Mouse (Mus musculus): Measurements from ENCODE around the gene Rara.

Rara gene

DNA sequence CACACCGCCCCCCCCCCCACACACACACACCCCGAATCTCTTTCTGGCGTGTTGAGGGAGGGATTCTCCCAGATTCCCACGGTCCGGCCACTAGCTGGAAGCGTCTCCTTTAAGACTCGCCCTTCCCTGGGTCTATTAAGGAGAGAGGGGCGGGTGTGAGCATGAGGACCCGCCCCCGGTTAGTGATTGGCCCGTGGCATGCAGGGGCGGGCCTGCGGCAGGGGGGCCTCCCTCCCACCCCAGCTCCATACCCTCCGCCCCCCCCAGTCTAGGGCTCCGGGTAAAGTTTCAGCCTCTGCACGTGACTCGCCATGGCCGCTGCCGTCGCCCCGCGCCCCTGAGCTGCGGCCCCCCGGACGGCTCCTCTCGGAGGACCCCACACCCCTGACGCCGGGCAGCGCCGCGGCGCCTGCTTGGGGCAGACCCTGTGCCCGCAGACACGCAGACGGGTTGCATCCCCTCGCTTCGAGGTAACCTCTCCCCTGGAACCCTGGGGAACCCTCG is 9.8 kb downstream of the Rara start:
- DNase-seq (ENCODE audit: low read depth in 1 of 2, low spot score in 2 of 2) = peak in 1 of 2 experiments; percentile 74

DNA sequence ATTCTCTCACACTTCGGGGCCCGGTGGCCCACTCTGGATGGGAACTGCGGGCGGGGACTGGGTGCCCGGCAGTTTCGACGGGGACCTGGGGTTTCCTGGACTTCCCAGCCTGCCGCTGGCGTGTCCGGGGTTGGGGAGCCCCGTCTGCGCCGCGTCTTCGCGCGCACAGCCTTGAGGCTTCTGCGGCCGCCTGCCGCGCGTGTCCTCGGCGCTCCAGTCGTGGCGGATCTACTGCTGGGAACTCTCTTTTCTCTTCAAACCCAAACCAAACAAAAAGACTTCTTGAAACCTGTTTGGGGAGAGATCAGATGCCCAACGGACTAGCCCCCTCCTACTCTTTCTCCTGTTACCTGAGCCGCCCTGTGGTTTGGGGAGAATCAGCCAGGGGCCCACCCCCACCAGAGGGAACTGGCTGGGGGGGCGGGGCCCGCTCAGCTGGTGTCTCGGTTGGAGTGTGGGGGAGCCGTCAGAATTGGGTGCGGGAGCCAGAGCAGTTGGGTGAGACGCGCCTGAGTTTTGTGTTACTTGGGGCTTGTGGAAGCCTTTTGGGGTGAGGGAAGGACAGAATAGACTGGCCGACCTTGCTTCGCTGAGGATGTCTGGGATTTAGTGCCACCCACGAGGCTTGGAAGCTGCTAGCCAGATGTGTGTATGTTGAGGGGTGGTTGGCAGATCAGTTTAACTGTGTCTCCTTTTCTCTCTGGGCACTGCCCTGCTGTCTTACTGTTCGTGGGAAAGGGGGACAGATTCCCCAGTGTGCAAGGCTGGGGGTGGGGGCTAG is 10.5 kb downstream of the Rara start:
- DNase-seq (ENCODE audit: low read depth in 1 of 2, low spot score in 2 of 2) = no peak

DNA sequence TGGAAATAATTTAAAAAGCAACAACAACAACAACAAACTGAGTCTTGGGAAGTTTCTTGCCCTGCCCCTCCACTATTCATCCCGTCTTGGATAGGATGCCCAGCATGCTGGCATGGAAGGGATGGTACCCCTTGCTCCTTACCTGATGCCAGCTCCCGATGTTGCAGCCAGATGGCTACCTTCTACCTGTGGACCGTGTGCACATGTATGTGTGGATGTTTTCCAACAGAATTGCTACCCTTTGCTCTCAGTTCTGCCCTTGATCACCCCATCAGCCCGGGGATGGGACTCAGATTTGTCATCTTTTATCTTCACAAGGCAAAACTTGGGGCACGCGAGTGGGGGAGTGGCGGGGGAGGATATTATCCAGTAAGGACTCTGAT is 11.1 kb downstream of the Rara start:
- DNase-seq (ENCODE audit: low read depth in 1 of 2, low spot score in 2 of 2) = no peak

DNA sequence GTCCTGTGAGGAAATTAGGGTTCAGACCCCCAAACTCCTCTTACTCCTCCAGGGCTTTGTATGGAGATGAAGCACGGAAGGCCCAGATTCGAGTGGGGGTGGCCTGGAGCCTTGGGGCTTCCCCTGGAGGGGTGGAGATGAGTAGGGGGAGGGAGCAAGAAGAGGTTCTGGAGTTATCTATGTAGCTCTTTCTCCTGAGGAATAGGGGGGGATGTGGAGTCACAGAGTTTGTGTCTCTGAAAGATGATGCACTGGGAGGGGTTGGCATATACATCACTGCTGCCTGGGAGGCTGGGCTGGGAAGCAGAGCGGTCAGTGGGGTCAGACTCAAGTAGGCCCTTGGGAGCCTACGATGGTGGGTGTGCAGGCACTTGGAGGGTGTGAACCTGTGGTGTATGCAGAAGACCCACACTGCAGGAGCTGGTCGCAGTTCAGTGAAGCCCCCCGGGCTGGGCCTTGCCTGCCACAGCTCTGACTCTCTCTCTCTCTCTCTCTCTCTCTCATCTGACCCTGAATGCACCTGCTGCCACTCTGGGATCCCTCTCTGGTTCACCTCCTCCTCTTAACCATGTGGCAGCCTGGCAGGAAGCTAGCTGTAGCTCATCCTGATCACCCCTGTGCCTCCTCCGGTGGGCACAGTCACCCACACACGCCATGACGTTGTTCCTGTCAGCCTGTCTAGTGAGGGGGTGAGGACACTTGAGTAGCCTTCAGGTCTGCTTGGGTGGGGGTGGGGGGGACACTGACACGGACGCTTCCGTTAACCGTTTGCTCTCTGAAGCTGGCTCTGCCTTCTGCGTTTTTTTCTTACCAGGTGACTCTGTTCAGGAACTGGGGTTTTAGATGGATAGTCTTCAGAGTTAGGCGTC is 11.7 kb downstream of the Rara start:
- no peak for DNase-seq (ENCODE audit: low read depth in 1 of 2, low spot score in 2 of 2)

DNA sequence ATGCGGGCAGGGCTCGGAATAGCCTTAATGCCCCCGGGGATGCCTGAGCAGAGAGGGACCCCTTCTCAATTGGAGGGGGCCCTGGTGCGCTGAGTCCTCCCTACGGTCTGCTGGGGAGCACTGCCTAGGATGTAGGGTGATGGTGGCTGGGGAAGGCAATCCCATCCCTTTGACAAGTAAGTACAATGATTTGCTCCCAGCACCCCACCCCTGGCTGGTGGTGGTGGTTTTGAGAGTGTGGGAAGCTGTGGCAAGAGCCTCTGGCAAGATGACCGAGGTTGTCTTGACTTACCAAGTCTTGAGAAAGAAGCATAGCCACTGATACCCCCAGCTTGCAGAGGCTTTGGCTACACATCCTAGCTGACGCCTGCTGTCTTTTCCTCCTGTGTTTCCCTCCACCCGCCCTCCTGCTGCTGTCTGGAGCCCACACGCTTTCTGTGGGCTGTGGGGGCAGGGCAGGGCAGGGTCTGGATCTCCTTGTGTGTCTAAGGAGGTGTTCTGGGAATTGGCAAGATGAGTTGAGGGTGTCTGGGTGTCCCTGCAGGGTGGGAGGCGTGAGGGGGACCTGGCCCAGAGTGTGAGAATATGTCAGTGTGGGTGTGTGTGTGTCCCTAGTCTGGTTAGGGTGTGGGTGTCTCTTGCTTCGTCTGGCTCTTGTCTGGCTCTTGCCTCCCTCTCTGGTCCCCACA is 12.5 kb downstream of the Rara start:
- no peak for DNase-seq (ENCODE audit: low read depth in 1 of 2, low spot score in 2 of 2)

DNA sequence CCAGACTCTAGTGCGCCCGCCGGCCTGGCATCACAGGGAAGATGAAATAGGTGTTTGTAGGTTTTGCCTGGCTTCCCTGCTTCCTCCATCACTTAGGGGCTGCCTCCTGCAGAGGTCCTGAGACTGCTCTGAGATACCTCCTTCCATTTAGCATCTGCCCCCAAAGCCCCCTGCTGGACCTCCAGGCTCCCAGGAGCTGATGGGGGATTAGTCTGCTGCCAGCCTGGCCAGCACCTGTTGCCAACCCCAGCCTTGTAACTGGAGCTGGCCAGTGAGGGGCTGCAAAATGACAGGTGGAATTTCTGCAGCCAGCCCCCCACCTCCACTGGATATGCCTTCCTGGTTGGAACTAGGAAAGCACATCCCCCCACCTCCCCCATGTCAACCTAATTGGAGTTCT is 13.2 kb downstream of the Rara start:
- no peak for DNase-seq (ENCODE audit: low read depth in 1 of 2, low spot score in 2 of 2)

DNA sequence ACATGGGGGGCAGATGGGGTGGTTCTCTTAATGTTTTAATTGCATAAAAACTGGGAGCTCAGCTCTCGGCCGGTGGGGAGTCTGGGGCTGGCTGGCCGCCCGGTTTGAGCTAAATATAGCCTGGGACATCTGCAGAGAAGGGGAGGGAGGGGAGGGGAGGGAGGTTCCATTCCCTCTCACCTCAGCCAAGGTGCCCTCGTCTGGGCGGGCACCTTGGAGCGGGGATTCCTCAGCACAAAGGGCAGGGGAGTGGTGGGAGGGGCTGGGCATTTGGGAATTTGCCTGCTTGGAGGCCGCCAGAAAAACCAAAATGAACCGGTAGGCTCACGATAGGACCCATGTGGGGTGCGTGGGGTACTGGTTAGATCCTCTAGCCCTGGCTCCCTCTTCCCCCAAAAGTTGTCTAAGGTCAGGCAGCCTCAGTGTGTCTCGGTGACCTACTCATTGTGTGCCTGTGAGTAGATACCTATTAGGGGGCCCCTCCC is 13.8 kb downstream of the Rara start:
- no peak for DNase-seq (ENCODE audit: low read depth in 1 of 2, low spot score in 2 of 2)

DNA sequence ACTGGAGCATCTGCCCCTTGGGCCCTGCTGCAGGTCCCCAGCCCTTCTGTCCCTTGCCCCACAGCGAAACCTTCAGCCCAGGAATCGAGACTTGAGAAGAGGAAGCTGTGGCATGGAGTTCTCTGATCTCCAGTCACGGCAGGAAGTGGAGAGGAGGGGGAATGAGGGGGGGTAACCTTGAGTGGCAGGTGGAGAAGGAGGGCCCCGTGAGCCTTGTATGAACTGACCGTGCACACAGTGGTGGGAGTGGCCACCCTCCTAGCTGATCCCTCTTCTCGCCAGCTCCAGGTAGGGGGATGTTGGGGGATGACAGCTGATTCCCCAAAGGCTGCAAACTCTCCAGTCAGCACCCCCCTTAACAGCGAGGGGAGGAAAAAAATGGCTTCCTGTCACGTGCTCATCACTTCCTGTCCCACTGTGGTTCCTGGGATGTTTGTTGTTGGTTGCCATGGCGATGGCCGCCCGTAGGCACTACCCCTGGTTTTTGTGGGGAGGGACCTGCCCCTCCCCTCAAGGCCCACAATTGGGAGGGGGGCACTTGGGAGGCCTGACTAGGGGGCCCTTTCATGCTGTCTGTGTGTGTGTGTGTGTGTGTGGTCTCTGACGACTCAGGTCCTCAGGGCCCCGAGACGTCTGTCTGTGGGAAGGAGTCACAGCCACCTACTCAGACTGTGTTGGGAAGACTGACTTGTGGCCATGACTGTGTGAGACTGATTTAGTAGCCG is 14.4 kb downstream of the Rara start:
- peak; percentile 89 to 91 for DNase-seq (ENCODE audit: low read depth in 1 of 2, low spot score in 2 of 2)

DNA sequence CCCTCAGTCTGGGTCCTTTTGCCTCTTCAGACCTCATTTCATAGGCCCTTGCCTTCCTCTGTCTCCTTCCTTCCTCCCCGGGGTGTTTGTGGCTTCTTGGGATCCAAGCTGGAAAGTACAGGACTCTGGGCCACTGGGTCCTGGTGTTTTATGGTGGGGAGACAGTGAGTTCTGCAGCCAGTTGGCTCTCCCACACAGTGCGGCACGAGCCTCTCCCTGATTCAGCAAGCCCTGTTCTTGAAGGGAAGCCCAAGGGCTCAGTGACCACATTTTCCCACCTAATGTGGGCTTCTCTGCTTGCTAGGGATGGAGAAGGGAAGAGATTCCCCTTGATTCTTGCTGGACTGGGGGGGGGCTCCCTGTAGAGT is 14.9 kb downstream of the Rara start:
- no peak for DNase-seq (ENCODE audit: low read depth in 1 of 2, low spot score in 2 of 2)

DNA sequence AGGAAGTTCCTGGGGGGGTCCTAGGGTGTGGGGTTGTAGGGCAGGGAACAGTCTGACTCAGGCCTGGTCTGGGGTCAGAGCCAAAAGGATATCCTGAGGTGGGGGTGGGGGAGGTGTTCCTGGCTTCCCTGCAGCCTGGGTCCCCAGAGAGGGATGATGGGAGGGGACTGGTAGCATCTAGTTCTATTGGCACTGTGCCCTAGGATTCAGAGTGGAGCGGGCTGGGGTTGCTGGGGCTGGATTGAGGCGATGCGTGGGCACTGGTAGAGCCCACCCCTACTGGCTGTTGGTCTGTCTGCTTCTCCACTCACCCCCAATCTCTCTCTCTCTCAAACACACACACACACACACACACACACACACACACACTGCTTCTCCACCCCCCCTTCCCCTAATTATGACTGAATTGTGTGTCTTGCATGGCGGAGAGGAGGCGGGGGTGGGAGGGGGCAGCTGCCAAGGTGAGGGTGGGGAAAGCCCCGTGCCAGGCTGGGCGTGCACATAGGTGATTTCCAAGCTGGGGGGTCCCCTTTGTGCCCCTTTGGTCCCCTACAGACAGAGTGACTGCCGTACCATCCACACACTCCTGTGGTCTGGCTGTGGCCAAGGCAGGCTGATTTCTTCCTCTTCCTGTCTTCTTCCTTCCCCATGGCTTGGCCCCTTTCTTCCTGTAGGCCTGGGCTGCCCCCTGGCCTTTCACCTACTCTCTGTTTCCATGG is 15.5 kb downstream of the Rara start:
- DNase-seq (ENCODE audit: low read depth in 1 of 2, low spot score in 2 of 2) = no peak

DNA sequence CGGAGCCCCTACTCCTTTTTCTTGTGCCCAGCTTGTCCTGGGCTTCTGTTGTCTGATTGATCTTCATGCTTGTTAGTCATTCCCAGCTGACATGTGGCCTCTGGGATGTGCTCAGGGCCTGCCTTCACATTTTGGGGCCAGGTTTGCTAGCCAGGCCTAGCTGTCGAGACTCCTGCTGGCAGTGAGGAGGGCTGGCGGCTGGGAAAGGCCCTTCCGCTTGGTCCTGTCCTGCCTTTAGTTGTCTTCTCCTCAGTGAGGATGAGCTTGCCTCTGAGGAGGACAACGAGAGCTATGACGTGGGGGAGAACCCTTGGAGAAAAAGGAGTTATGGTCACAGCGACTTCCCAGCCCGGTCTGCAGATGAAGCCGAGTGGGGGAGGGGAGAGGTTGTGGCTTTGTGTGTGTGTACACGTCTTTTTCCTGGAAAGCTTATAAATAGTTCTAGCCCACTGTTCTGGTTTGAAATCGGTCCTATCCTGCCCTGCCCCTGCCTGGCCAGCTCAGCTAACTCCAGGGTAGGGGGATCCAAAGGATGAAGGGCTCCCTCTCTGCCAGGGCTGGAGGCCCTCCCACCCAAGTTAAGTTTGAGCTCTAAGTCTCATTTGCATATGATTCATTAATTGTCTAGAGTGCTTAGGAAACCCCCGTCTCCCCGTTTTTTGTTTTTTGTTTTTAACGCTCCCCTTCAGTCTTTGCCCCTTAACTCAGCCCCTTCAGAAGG is 16.3 kb downstream of the Rara start:
- no peak for DNase-seq (ENCODE audit: low read depth in 1 of 2, low spot score in 2 of 2)

DNA sequence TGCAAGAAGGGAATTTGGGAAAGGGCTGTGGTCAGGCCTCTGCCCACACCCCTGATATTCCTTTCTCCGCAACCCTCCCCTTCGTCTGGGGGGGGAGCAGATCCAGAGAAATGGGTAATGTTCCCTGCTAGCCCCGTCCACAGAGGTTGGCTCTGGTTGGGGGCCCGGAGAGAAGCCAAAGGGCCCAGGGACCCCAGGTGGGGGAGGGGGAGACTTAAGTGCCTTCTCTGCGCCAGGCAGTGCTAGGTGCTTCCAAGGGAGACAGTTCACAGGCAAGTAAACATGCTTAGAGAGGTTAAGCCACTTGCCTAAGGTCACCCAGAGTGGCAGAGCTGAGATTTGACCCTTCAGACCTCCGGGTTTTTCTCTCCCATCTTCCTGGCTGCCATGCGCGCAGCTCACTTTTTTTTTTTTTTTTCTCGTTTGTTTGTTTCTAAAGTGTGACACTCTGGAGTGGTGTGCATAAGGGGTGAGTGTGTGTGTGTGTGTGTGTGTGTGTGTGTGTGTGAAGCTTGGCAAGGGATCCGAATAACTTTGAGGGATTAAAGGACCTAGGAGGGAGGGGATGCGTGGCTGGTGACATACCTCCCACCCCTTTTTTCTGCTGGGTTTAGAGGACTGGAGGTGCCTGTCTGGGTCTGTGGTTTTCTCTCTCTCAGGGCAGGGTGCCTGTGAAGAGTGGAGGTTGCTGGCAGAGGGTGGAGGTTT is 17.4 kb downstream of the Rara start:
- no peak for DNase-seq (ENCODE audit: low read depth in 1 of 2, low spot score in 2 of 2)

DNA sequence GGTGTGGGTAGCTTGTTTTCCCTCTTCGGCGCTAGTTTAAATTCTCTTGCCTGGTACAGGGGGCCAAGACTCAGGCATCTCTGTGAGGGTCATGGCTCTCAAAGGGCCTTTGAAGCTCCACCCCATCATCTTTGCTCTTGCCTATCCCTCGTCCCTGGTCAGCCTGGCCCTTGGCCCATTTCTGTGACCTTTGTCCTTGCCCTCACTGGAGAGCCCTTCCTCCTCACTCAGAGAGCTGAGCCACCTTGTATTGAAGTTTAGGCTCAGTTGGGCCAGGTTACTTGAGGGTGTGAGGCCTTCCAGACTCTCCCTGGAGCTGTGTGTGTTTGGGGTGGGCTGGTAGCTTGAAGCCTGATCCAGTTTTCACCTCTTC is 18.0 kb downstream of the Rara start:
- DNase-seq (ENCODE audit: low read depth in 1 of 2, low spot score in 2 of 2) = no peak

DNA sequence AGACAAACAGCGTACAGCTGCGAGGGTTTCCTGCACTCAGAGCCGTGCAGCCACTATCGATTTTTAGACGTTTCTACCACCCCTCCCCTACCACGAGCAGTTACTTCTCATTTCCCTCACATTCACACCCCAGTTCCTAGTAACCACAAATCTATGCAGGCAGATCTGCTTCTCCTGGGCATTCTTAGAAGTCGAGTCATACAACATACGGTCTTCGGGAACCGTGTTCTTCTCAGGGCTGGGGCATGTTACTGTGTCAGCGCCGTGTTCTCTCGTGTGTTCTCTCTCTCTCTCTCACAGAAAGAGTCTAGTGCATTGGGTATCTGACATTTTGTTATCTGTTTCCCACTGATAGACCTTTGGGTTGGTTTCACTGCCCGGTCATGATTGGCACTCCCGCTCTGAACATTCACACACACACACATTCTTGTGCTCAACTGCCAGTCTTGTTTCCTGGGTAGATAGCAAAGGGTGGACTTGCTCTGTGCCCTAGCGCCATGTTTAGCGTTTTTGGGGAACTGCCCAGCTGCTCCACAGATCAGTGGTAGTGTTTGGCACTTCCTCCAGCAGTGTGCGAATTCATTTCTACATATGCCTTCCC is 20.5 kb downstream of the Rara start:
- DNase-seq (ENCODE audit: low read depth in 1 of 2, low spot score in 2 of 2) = no peak

DNA sequence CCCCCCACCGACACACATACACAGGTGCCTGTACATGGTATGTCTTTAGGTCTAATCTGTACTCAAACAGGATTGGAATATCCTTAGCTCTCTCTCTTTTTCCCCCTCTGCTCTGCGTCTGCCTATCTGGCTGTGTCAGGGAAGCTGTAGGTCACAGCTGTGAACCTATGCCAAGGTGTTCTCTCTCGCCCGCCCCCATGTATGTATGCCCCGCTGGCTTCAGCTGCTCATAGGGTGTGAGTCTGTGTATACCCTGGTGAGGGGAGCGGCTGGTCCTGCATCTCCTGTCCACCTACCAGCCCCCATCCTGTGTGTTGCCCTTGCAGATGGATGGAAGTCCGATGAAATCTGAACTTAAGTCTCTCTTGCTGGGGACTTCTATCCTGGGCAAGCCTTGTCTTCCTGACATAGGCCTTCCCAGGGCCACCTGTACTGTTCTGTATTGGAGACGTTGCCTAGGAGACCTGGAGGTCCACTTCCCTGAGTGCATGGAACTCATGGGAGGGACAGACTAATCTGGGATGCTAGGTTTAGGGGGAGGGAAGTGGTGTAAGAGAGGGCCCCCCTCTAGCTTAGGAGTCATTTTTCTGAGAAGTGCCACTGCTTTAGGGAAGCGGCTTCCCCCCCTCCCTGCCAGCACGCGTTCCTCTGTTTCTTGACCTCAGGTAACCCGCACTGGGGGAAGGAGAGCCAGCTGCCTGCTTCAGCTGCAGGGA is 21.8 kb downstream of the Rara start:
- DNase-seq (ENCODE audit: low read depth in 1 of 2, low spot score in 2 of 2) = no peak

DNA sequence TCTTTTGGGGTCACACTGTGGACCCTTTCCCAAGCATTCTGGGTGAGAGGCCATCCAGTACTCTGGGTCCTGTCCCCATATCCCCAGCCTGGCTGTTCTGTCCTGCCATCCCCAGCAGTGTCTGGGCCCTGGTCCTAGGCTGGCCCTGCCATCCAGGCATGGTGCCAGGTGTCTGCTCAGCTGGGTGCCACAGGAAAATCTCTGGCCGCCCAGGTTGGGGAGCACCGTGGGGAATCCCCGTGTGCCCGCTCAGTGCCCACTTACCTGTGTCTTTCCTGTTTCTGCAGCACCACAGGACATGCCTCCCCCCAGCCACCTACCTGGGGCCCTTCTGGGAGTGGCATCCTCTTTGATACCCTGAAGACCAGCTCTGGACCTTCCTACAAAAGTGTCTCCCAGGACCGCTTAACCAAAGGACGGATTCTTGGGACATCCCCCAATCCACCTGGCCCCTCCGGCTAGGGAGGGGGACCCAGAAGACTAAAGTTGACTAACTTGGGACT is 22.4 kb downstream of the Rara start:
- no peak for DNase-seq (ENCODE audit: low read depth in 1 of 2, low spot score in 2 of 2)

DNA sequence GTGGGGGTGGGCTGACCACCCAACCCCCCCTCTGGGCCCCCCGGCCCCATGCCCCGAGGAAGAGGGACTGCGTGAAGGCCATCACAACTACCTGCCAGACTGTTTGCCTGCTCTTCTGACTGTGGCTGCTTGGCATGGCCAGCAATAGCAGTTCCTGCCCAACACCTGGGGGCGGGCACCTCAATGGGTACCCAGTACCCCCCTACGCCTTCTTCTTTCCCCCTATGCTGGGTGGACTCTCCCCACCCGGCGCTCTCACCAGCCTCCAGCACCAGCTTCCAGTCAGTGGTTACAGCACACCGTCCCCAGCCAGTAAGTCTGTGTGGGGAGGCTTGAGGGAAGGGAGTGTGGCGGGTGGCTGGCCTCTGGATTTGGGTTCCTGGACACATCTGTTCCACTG is 22.9 kb downstream of the Rara start:
- DNase-seq (ENCODE audit: low read depth in 1 of 2, low spot score in 2 of 2) = no peak

Data from monocyte, adult 2 months (primary cell).